Mouse (Mus musculus): Measurements from ENCODE around the gene Olfr816. TPM values are rescaled to one million over a fixed set of nuclear protein-coding genes. Genes with fewer than 3 reads are reported as not detected.
"Not testable (repeated sequence)": the region's sequence is repeated elsewhere in the genome, so short reads cannot be mapped to it uniquely, and the experiment has no call there.

The Olfr816 gene
- not detected in 2 replicates for polyA plus RNA-seq (2015; fragmentation: Nextera tagmentation; extraction: Ambion mirVana)

- Histone ChIP-seq H3K4me3 (no peak within 1 kb of the TSS), H3K9ac (no peak within 1 kb of the TSS), H3K36me3 (no peaks in the 10 kb centered on the region), H3K27ac (no peak within 1 kb of the TSS), H3K9me3 (replicated peaks) (no peaks in the 10 kb centered on the region), H3K4me2 (no peak within 1 kb of the TSS), H3K27me3 (no peaks in the 10 kb centered on the region), H3K4me1 (replicated peaks) (no peaks in the 10 kb centered on the region)
- no peak for ATAC-seq (replicated peaks; ENCODE audit: insufficient number of reproducible peaks, insufficient read depth, low FRiP score, low read depth)
- 56% methylated on average over 1 of the region's 1 CpGs for WGBS
Measured at GRCm38 (mm10) chr10:129915497-129915896, at the start of gene Olfr816. Gene Olfr816, minus strand, starts transcription at chr10:129915597.

- 92% methylated on average over 2 of the region's 2 CpGs for WGBS
- H3K4me3 ChIP-seq: no peak within 1 kb of the TSS
- no peaks in the 10 kb centered on the region for H3K9me3 ChIP-seq (replicated peaks)
- no peaks in the 10 kb centered on the region for H3K4me1 ChIP-seq (replicated peaks)
- H3K9ac ChIP-seq: no peak within 1 kb of the TSS
- no peaks in the 10 kb centered on the region for H3K27me3 ChIP-seq
- no peak within 1 kb of the TSS for H3K4me2 ChIP-seq
- ATAC-seq (replicated peaks; ENCODE audit: insufficient number of reproducible peaks, insufficient read depth, low FRiP score, low read depth): no peak
- H3K36me3 ChIP-seq: no peaks in the 10 kb centered on the region
- H3K27ac ChIP-seq: no peak within 1 kb of the TSS
Measured at GRCm38 (mm10) chr10:129949000-129949399, 33.6 kb upstream of the Olfr816 start, which contains the start of gene Olfr818. Gene Olfr818, minus strand, starts transcription at chr10:129949100.

- H3K4me3 ChIP-seq; H3K4me2 ChIP-seq; H3K36me3 ChIP-seq; H3K27ac ChIP-seq; H3K9me3 ChIP-seq (replicated peaks); H3K27me3 ChIP-seq; H3K4me1 ChIP-seq (replicated peaks); H3K9ac ChIP-seq; ATAC-seq (replicated peaks; ENCODE audit: insufficient number of reproducible peaks, insufficient read depth, low FRiP score, low read depth): not testable (repeated sequence)
- WGBS: 54% methylated on average over 1 of the region's 1 CpGs
Measured at GRCm38 (mm10) chr10:129905767-129906166, 9.6 kb downstream of the Olfr816 start, which contains the start of gene Olfr815. Gene Olfr815, minus strand, starts transcription at chr10:129905867.

GRCm38 (mm10) chr10:129885934-129886333 lies 29.5 kb downstream of the Olfr816 start:
- Histone ChIP-seq H3K27me3 (no peaks in the 10 kb centered on the region), H3K4me3 (no peak overlapping the region), H3K9me3 (replicated peaks) (no peaks in the 10 kb centered on the region), H3K36me3 (no peaks in the 10 kb centered on the region), H3K27ac (no peak overlapping the region), H3K4me1 (replicated peaks) (no peaks in the 10 kb centered on the region), H3K9ac (no peak overlapping the region), H3K4me2 (no peak overlapping the region)
- ATAC-seq (replicated peaks; ENCODE audit: insufficient number of reproducible peaks, insufficient read depth, low FRiP score, low read depth): no peak
- 83% methylated on average over 7 of the region's 7 CpGs for WGBS

GRCm38 (mm10) chr10:129885496-129885895 lies 29.9 kb downstream of the Olfr816 start:
- H3K27me3 ChIP-seq; H3K27ac ChIP-seq; ATAC-seq (replicated peaks; ENCODE audit: insufficient number of reproducible peaks, insufficient read depth, low FRiP score, low read depth); H3K4me1 ChIP-seq (replicated peaks); H3K9ac ChIP-seq; H3K4me2 ChIP-seq; H3K36me3 ChIP-seq; H3K9me3 ChIP-seq (replicated peaks); H3K4me3 ChIP-seq: not testable (repeated sequence)
- 61% methylated on average over 6 of the region's 6 CpGs for WGBS

GRCm38 (mm10) chr10:129879751-129880150 lies 35.6 kb downstream of the Olfr816 start, which contains the start of gene Olfr814:
Gene Olfr814, minus strand, starts transcription at chr10:129879851.
- not testable (repeated sequence) for H3K4me1 ChIP-seq (replicated peaks); ATAC-seq (replicated peaks; ENCODE audit: insufficient number of reproducible peaks, insufficient read depth, low FRiP score, low read depth); H3K36me3 ChIP-seq; H3K27ac ChIP-seq; H3K27me3 ChIP-seq; H3K9me3 ChIP-seq (replicated peaks); H3K4me2 ChIP-seq; H3K4me3 ChIP-seq; H3K9ac ChIP-seq
- 50% methylated on average over 1 of the region's 1 CpGs for WGBS

Other genes starting within 250 kb of the Olfr816 start
- gene Olfr801, start 241.7 kb downstream of the Olfr816 start, polyA plus RNA-seq (2015; fragmentation: Nextera tagmentation; extraction: Ambion mirVana): not detected in 2 replicates
- not detected in 2 replicates for gene Olfr802, start 227.4 kb downstream of the Olfr816 start, polyA plus RNA-seq (2015; fragmentation: Nextera tagmentation; extraction: Ambion mirVana)
- not detected in 2 replicates for gene Olfr803, start 221.3 kb downstream of the Olfr816 start, polyA plus RNA-seq (2015; fragmentation: Nextera tagmentation; extraction: Ambion mirVana)
- not detected in 2 replicates for gene Olfr804, start 212.4 kb downstream of the Olfr816 start, polyA plus RNA-seq (2015; fragmentation: Nextera tagmentation; extraction: Ambion mirVana)
- not detected in 2 replicates for gene Olfr805, start 186.2 kb downstream of the Olfr816 start, polyA plus RNA-seq (2015; fragmentation: Nextera tagmentation; extraction: Ambion mirVana)
- not detected in 2 replicates for gene Olfr806, start 173.7 kb downstream of the Olfr816 start, polyA plus RNA-seq (2015; fragmentation: Nextera tagmentation; extraction: Ambion mirVana)
- not detected in 2 replicates for gene Olfr807, start 157.8 kb downstream of the Olfr816 start, polyA plus RNA-seq (2015; fragmentation: Nextera tagmentation; extraction: Ambion mirVana)
- gene Olfr808, start 150.1 kb downstream of the Olfr816 start, polyA plus RNA-seq (2015; fragmentation: Nextera tagmentation; extraction: Ambion mirVana): not detected in 2 replicates
- gene Olfr809, start 141.0 kb downstream of the Olfr816 start, polyA plus RNA-seq (2015; fragmentation: Nextera tagmentation; extraction: Ambion mirVana): not detected in 2 replicates
- gene Olfr810, start 120.7 kb downstream of the Olfr816 start, polyA plus RNA-seq (2015; fragmentation: Nextera tagmentation; extraction: Ambion mirVana): not detected in 2 replicates
- gene Olfr811, start 111.2 kb downstream of the Olfr816 start, polyA plus RNA-seq (2015; fragmentation: Nextera tagmentation; extraction: Ambion mirVana): not detected in 2 replicates
- gene Olfr812, start 69.5 kb downstream of the Olfr816 start, polyA plus RNA-seq (2015; fragmentation: Nextera tagmentation; extraction: Ambion mirVana): not detected in 2 replicates
- not detected in 2 replicates for gene Olfr813, start 60.2 kb downstream of the Olfr816 start, polyA plus RNA-seq (2015; fragmentation: Nextera tagmentation; extraction: Ambion mirVana)
- not detected in 2 replicates for gene Olfr814, start 35.7 kb downstream of the Olfr816 start, polyA plus RNA-seq (2015; fragmentation: Nextera tagmentation; extraction: Ambion mirVana)
- not detected in 2 replicates for gene Olfr815, start 9.7 kb downstream of the Olfr816 start, polyA plus RNA-seq (2015; fragmentation: Nextera tagmentation; extraction: Ambion mirVana)
- gene Olfr818, start 33.5 kb upstream of the Olfr816 start, polyA plus RNA-seq (2015; fragmentation: Nextera tagmentation; extraction: Ambion mirVana): not detected in 2 replicates
- not detected in 2 replicates for gene Olfr819, start 51.7 kb upstream of the Olfr816 start, polyA plus RNA-seq (2015; fragmentation: Nextera tagmentation; extraction: Ambion mirVana)
- gene Olfr247, start 60.5 kb upstream of the Olfr816 start, polyA plus RNA-seq (2015; fragmentation: Nextera tagmentation; extraction: Ambion mirVana): not detected in 2 replicates
- gene Gm10310, start 69.5 kb upstream of the Olfr816 start, polyA plus RNA-seq (2015; fragmentation: Nextera tagmentation; extraction: Ambion mirVana): not detected in 2 replicates
- gene Olfr820, start 97.0 kb upstream of the Olfr816 start, polyA plus RNA-seq (2015; fragmentation: Nextera tagmentation; extraction: Ambion mirVana): not detected in 2 replicates
- gene Olfr821, start 114.8 kb upstream of the Olfr816 start, polyA plus RNA-seq (2015; fragmentation: Nextera tagmentation; extraction: Ambion mirVana): not detected in 2 replicates
- gene Olfr822, start 155.6 kb upstream of the Olfr816 start, polyA plus RNA-seq (2015; fragmentation: Nextera tagmentation; extraction: Ambion mirVana): not detected in 2 replicates
- gene Olfr823, start 199.8 kb upstream of the Olfr816 start, polyA plus RNA-seq (2015; fragmentation: Nextera tagmentation; extraction: Ambion mirVana): not detected in 2 replicates
- gene Olfr824, start 214.4 kb upstream of the Olfr816 start, polyA plus RNA-seq (2015; fragmentation: Nextera tagmentation; extraction: Ambion mirVana): not detected in 2 replicates

Measured in heart, embryonic 15.5 days (tissue).